Mouse (Mus musculus) hindbrain, embryonic 14.5 days (tissue): ENCODE data around the gene Ecm2. TPM values are rescaled to one million over a fixed set of nuclear protein-coding genes. Genes with fewer than 3 reads are reported as not detected.

Experiments
- ATAC-seq: fragments of 200-750 bp; cut with Nextera tagmentation; 2 replicates; pipeline ENCODE4 v1.8.0; 2017; ENCODE audit warnings: moderate number of reproducible peaks, mild to moderate bottlenecking, moderate TSS enrichment, moderate library complexity; ENCODE audit not compliant: low FRiP score
- DNase-seq: peaks from one replicate; pipeline ENCODE4 v3.0.0-alpha.2; 2015; ENCODE audit warnings: low spot score
- H3K27ac ChIP-seq: fragments of 300-500 bp; sonication (generic); 2 replicates; pipeline ENCODE4 v1.5.1; 2014; ENCODE audit warnings: mild to moderate bottlenecking, moderate library complexity
- H3K27me3 ChIP-seq: fragments of 300-500 bp; sonication (generic); 2 replicates; pipeline ENCODE4 v1.6.1; 2014; ENCODE audit warnings: mild to moderate bottlenecking, low read length, mixed read lengths; ENCODE audit not compliant: control insufficient read depth, insufficient read depth
- H3K36me3 ChIP-seq: fragments of 300-500 bp; sonication (generic); replicated peaks from 2 replicates; pipeline ENCODE4 v1.6.1; 2014; ENCODE audit not compliant: control insufficient read depth, insufficient read depth
- H3K4me1 ChIP-seq: fragments of 300-500 bp; sonication (generic); replicated peaks from 2 replicates; pipeline ENCODE4 v1.6.1; 2014; ENCODE audit warnings: antibody characterized with exemption, low read length, mixed read lengths; ENCODE audit not compliant: control insufficient read depth, insufficient read depth
- H3K4me2 ChIP-seq: fragments of 300-500 bp; sonication (generic); replicated peaks from 2 replicates; pipeline ENCODE4 v1.6.1; 2014; ENCODE audit warnings: mild to moderate bottlenecking, moderate library complexity
- H3K4me3 ChIP-seq: fragments of 300-500 bp; sonication (generic); replicated peaks from 2 replicates; pipeline ENCODE4 v1.5.1; 2014; ENCODE audit warnings: mild to moderate bottlenecking, low read length
- H3K9ac ChIP-seq: fragments of 300-500 bp; sonication (generic); 2 replicates; pipeline ENCODE4 v1.6.1; 2014
- H3K9me3 ChIP-seq: fragments of 300-500 bp; sonication (generic); 2 replicates; pipeline ENCODE4 v1.6.1; 2016; ENCODE audit warnings: low read length; ENCODE audit not compliant: control insufficient read depth
- WGBS: fragments of 180-500 bp; shearing (Covaris S2); extraction: QIAGEN DNeasy Blood & Tissue Kit; methylation state at CpG from one replicate; pipeline ENCODE4 v1.1.7; 2014; 5-methylcytosine and 5-hydroxymethylcytosine counted together
- polyA plus RNA-seq: library from polyadenylated mRNA; unstranded; fragments of >200 nt; fragmentation: Nextera tagmentation; extraction: Ambion mirVana; gene quantifications from 2 replicates; pipeline ENCODE4 v1.2.1, GENCODE M21; 2014

Ecm2 gene
- polyA plus RNA-seq, 1 experiment from 2014 or later: 2.2 TPM

DNA sequence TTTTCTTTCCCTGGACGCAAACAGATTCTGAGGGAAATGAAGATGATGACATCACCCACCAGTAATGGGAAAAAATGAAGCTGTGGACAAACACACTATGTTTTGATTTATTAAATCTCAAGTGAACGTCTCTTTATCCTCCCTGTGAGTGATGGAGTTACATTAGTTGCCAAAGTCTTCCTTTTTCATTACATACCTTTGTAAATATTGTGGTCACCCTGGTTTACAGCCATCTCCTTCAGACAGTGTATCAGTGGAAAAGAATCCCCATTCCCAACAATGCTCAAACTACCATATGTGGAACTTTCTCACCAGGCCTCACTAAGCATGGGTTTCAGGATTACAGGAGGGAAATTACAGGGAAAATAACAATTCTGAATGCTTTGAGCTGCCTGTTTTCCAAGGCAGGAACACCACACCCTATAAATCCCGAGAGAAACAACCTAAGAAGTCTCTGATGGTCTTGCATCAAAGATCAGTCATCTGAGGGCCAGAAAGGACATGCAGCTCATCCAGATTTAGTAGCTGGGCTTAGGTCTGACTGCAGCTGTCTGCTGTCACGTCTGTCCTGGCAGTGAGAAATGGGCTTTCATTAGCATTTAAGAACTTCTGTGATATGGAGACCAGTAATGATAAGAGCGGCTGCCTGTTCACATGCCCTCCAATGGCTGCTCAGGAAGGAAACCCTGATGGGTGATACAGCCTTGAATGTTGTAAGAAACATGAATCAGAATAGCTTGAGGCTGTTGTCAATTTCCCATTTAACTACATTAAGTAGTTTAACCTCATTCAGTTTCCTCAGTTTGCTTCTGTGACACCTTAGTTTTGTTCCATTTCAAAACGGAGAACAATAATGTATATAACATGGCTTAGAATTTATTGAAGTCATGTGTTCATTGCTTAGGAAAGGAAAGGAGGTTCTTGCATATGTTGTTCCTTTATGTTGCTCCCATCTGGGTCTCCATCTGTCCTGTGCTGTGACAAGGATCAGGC lies 11.9 kb upstream of the Ecm2 start, which contains the start of gene Tes3-ps:
Gene Tes3-ps, plus strand, starts transcription at position 943 of the 993 bp plus-strand sequence.
- DNase-seq (no peak), ATAC-seq (no peak)
- H3K9me3 ChIP-seq: no peaks in the 10 kb centered on the region
- 78% methylated on average over 6 of the region's 6 CpGs for WGBS
- H3K4me2 ChIP-seq: no peak within 1 kb of the TSS
- H3K9ac ChIP-seq: no peak within 1 kb of the TSS
- H3K27me3 ChIP-seq: no peaks in the 10 kb centered on the region
- no peaks in the 10 kb centered on the region for H3K36me3 ChIP-seq
- H3K27ac ChIP-seq: no peak within 1 kb of the TSS
- H3K4me3 ChIP-seq: no peak within 1 kb of the TSS
- H3K4me1 ChIP-seq: no peaks in the 10 kb centered on the region

DNA sequence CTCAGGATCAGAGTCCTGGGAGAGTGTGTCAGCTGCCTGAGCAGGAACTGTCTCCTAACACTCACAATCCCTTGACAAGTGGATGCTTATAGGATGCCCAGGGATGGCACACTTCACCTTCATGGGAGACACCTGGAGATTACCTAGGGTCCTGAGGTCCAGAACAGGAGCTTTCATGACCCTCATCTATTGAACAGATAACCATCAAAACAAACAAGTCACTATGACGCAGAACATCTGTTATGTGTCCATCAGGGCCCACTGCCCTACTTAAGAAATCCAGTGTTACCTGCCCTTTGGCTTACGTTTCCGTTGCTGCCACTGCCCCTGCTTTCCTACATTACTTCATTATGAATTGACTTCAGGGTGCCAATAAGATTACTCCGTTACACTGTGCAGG lies 1.2 kb downstream of the Ecm2 start:
- H3K9me3 ChIP-seq: no peaks in the 10 kb centered on the region
- no peak overlapping the region for H3K27ac ChIP-seq
- H3K4me2 ChIP-seq: no peak overlapping the region
- H3K4me3 ChIP-seq: no peak overlapping the region
- no peaks in the 10 kb centered on the region for H3K36me3 ChIP-seq
- no peaks in the 10 kb centered on the region for H3K4me1 ChIP-seq
- 88% methylated on average over 4 of the region's 4 CpGs for WGBS
- H3K27me3 ChIP-seq: no peaks in the 10 kb centered on the region
- no peak overlapping the region for H3K9ac ChIP-seq
- no peak for ATAC-seq
- DNase-seq: no peak

DNA sequence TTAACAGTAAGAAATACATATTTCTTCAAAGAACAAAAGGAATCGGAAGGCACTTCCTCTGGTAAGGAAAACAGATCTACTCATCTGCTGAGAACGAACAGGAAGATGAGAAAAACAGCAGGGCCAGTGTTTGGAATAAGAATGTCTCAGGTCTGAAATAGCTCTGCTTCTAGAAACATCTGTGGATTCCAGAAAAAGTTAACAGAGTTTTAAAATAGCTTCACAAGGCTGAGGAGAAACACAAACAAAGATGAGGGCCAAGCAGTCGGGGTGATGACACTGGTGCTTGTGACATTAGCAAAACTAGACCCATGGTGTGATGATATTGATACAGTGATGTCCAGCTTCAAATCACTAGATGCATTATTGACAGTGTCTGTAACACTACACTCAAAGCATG lies 2.6 kb downstream of the Ecm2 start:
- H3K27ac ChIP-seq: no peak overlapping the region
- H3K9me3 ChIP-seq: no peaks in the 10 kb centered on the region
- H3K4me1 ChIP-seq: no peaks in the 10 kb centered on the region
- H3K36me3 ChIP-seq: no peaks in the 10 kb centered on the region
- DNase-seq (no peak), ATAC-seq (no peak)
- H3K4me3 ChIP-seq: no peak overlapping the region
- no peak overlapping the region for H3K9ac ChIP-seq
- H3K27me3 ChIP-seq: no peaks in the 10 kb centered on the region
- WGBS: 87% methylated on average over 3 of the region's 3 CpGs
- no peak overlapping the region for H3K4me2 ChIP-seq

DNA sequence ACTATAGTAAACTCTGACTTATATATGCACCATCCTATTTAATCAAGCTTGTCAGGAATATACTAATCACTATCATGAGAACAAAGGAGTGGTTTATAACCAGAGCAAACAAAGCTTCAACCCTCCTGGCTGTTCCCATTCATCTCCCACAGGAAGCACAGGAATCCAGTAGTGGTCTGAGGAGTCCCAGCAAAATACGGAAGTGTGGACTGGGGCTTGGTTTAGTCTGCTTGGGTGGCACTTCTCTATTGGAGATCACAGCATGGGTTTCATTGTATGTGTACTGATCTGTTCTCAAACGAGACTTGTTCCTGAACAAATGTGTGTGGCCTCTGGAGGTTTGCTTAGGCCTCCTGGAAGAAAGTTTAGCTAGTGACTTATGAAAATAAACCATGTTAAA lies 14.2 kb downstream of the Ecm2 start:
- H3K27me3 ChIP-seq: no peaks in the 10 kb centered on the region
- DNase-seq (no peak), ATAC-seq (no peak)
- H3K4me1 ChIP-seq: no peaks in the 10 kb centered on the region
- no peaks in the 10 kb centered on the region for H3K36me3 ChIP-seq
- H3K9me3 ChIP-seq: no peaks in the 10 kb centered on the region
- 36% methylated on average over 2 of the region's 2 CpGs for WGBS
- H3K27ac ChIP-seq: no peak overlapping the region
- H3K9ac ChIP-seq: no peak overlapping the region
- no peak overlapping the region for H3K4me2 ChIP-seq
- H3K4me3 ChIP-seq: no peak overlapping the region

DNA sequence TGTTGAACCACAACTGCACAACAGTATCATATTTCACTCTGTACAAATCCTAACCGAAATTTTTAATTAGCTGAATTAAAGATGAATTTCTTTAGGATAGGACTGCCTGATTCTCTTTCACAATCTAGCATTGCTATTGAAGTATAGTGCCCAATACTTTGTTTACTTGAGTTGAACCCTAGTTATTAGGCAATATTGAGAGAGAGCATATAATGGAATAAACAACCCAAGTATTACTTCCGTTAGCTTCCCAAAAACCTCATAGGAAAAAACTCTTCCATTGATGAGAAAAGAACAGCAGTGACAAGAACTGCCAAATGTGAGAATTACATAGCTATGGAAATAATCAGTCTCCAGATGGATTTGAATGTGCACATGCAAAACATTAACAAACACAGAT lies 21.6 kb downstream of the Ecm2 start:
- no peak overlapping the region for H3K9ac ChIP-seq
- ATAC-seq (no peak), DNase-seq (no peak)
- no peaks in the 10 kb centered on the region for H3K4me1 ChIP-seq
- H3K27ac ChIP-seq: no peak overlapping the region
- WGBS: 91% methylated on average over 2 of the region's 2 CpGs
- no peaks in the 10 kb centered on the region for H3K9me3 ChIP-seq
- H3K4me3 ChIP-seq: no peak overlapping the region
- H3K27me3 ChIP-seq: no peaks in the 10 kb centered on the region
- H3K4me2 ChIP-seq: no peak overlapping the region
- H3K36me3 ChIP-seq: no peaks in the 10 kb centered on the region

DNA sequence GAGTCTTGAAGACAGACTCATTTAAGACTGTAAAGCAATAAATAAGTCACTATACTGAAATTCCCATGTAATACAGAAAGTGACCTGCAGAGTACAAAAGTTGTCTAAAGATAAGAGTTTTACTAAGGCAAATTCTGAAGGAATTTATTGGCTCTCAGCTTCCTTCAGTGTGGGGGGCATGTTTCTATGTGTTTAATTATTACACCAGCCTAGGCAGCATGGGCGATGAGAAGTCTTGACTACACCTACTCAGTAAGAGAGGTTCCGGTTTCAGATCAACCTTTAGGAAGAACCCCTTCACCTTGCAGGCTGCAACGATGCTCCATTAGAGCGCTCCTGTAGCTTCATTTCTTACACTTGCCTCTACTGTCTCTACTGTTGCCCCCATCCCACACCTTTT lies 26.0 kb downstream of the Ecm2 start:
- ATAC-seq: no peak
- 96% methylated on average over 4 of the region's 4 CpGs for WGBS
- no peak overlapping the region for H3K27ac ChIP-seq

DNA sequence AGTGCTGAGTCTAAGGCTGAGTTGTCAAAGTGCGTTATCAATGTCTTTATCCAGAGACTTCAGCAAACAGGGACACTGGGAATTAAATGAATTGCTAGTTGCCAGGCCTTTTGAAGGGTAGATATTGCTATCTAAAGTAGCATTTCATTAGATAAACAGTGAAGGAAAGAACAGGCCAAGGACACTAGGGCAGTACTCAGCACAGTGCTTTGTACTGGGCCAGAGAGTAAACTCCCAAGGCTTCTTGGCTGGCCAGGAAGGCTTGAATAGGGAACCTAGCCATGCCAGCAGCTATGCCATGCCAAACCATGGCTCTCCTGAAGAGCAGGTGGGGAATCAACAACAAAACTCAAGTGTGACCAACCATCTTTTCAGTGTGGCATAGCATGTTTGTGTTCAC lies 32.3 kb downstream of the Ecm2 start:
- no peak overlapping the region for H3K27ac ChIP-seq
- 98% methylated on average over 1 of the region's 1 CpGs for WGBS
- no peak overlapping the region for H3K4me3 ChIP-seq
- H3K9ac ChIP-seq: no peak overlapping the region
- ATAC-seq (no peak), DNase-seq (no peak)
- H3K36me3 ChIP-seq: no peaks in the 10 kb centered on the region
- no peaks in the 10 kb centered on the region for H3K27me3 ChIP-seq
- H3K4me1 ChIP-seq: no peaks in the 10 kb centered on the region
- no peaks in the 10 kb centered on the region for H3K9me3 ChIP-seq
- H3K4me2 ChIP-seq: no peak overlapping the region

More for the DNA sequence above, 26.0 kb downstream of the Ecm2 start:
- Histone ChIP-seq H3K4me3 (no peak overlapping the region), H3K4me1 (no peaks in the 10 kb centered on the region), H3K4me2 (no peak overlapping the region), H3K27me3 (no peaks in the 10 kb centered on the region), H3K9ac (no peak overlapping the region), H3K36me3 (no peaks in the 10 kb centered on the region), H3K9me3 (no peaks in the 10 kb centered on the region)
- no peak for DNase-seq

DNA sequence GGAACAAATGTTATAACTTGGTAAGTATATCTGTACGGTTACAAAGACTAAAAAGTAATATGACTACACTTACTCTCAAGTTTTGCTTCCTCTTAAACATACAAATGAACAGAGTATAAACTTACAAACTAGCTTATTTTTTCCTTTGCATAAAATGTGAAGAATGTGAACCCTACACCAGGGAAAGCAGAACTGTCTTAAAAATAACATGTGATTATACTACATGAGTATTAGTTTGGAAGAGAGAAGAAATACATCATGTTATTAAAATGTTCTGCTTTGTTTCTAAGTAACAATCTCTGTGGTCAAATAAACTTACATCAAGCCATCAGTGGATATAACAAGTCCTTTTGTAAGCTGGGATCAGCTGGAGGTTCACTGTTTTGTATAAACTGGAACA lies 34.1 kb downstream of the Ecm2 start:
- no peaks in the 10 kb centered on the region for H3K36me3 ChIP-seq
- DNase-seq (no peak), ATAC-seq (no peak)
- H3K9ac ChIP-seq: no peak overlapping the region
- H3K4me2 ChIP-seq: no peak overlapping the region
- no peaks in the 10 kb centered on the region for H3K27me3 ChIP-seq
- H3K4me3 ChIP-seq: no peak overlapping the region
- WGBS: 96% methylated on average over 1 of the region's 1 CpGs
- no peaks in the 10 kb centered on the region for H3K9me3 ChIP-seq
- no peaks in the 10 kb centered on the region for H3K4me1 ChIP-seq
- no peak overlapping the region for H3K27ac ChIP-seq

DNA sequence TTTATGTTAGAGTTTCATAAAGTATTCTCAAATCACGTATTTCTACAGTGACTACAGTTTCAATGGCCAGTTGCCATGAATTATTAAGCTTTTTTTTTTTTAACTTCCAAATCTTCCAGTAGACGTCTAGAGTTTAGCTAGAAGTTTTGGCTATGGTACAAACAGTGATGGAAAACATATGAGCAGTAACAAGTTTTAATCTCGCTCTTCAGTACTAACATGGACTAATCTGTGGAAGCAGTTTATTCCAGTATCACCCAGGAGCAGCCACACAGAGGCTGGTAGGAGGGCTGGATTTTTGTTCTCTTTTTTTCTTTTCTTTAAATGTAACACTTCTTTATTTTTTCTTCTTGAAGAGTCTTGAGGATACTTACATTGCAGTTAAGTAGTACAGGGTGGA lies 39.7 kb downstream of the Ecm2 start, which contains the start of gene Aspn:
Gene Aspn, plus strand, starts transcription at position 165 of the 400 bp plus-strand sequence.
- DNase-seq: no peak
- no peak within 1 kb of the TSS for H3K4me3 ChIP-seq
- no peaks in the 10 kb centered on the region for H3K36me3 ChIP-seq
- ATAC-seq: no peak
- 90% methylated on average over 3 of the region's 3 CpGs for WGBS
- H3K27ac ChIP-seq: no peak within 1 kb of the TSS
- H3K9ac ChIP-seq: no peak within 1 kb of the TSS
- H3K4me1 ChIP-seq: no peaks in the 10 kb centered on the region
- H3K27me3 ChIP-seq: no peaks in the 10 kb centered on the region
- H3K4me2 ChIP-seq: no peak within 1 kb of the TSS
- no peaks in the 10 kb centered on the region for H3K9me3 ChIP-seq
